Comparison of ENCODE assay signal across 8 mouse cellular contexts in the genomic region with DNA sequence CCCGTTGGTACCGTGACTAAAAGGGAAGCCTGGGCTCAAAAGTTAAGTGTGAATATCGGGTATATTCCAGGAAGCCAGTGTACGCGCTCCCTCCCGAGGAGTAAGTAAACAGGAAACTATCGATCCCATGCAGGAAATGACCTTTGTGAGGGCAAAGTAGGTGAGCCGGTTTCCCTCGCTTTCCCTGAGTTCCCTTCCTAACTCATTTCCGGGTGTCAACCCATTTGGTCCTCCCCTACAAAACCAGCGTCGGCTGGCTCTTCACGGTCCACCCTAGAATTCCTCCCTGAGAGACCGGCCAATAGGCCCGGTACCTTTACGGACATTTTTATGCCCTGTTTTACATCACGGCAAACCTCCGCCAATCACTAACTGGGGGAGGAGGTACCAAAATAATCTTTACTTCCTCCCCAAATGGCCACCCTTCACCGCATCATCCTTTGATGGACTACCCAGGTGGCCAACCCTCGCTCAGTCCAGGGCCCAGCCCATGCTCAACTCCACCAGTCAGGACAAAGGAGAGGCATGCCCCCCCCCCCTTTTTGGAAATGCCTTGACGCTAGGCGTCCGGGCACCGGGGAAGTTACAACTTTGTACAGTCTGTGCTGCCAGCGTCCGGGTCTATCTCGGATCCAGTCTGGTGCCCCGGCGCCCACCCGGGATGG. TPM values are rescaled to one million over a fixed set of nuclear protein-coding genes. Genes with fewer than 3 reads are reported as not detected.
DNase-seq lines count a peak whose midpoint lies in the region; ATAC-seq and TF ChIP-seq lines count a peak whose summit lies in the region.

No protein-coding gene starts in this region.

- H3K4me3 ChIP-seq in gastrocnemius, adult 2 months: peak overlapping the region; percentile 99
- peak overlapping the region; percentile 93 for H3K4me3 ChIP-seq in megakaryocyte, embryonic 14.5 days (replicated peaks)

- peak overlapping the region; percentile 100 for H3K27ac ChIP-seq in gastrocnemius, adult 2 months

- TF ChIP-seq CTCF in gastrocnemius, adult 2 months (IDR thresholded peaks at IDR 0.05): no peak

- H3K27me3 ChIP-seq in megakaryocyte, embryonic 14.5 days (replicated peaks): no peaks in the 10 kb centered on the region

- DNase-seq in ZHBTc4 (ENCODE audit: low read depth, low spot score): peak; percentile 99
- peak; percentile 98 for DNase-seq in gastrocnemius, adult 2 months
- DNase-seq in hindlimb bud, embryonic 11.5 days (ENCODE audit: extremely low spot score, low read depth, low spot score): peak; percentile 96
- peak; percentile 85 to 99 for DNase-seq in left cerebral cortex, adult 8-10 months (ENCODE audit: low spot score in 2 of 2)
- DNase-seq in right cerebral cortex, postnatal 10 days (ENCODE audit: low spot score in 2 of 2): peak; percentile 99 to 100
- DNase-seq in urinary bladder, postnatal 25 days (ENCODE audit: low spot score): peak; percentile 89

- H3K36me3 ChIP-seq in megakaryocyte, embryonic 14.5 days (replicated peaks; ENCODE audit: low read length): no peaks in the 10 kb centered on the region

- intact Hi-C loops in gastrocnemius, adult 2 months (cut with DNase I): loop anchor here (1.0 to 2.0 kb wide), 2 partner anchors 9 to 64 kb away; a partner anchor contains a TSS

- ATAC-seq in common myeloid progenitor, adult 5-6 weeks (replicated peaks; ENCODE audit: low read depth, poor library complexity, severe bottlenecking): peak; percentile 88

- no peaks in the 10 kb centered on the region for H3K9me3 ChIP-seq in megakaryocyte, embryonic 14.5 days

- peaks cover 38% of the 10 kb centered on the region for H3K4me1 ChIP-seq in megakaryocyte, embryonic 14.5 days

RNA-seq across cellular contexts. Expression of a gene that starts 9.0 kb away (rescaled TPM):
- total RNA-seq in common myeloid progenitor, adult 5-6 weeks (2017): 6.4 and 6.7 TPM in 2 replicates
- 10 to 100 TPM; 26.4 to 29.1 TPM for total RNA-seq in gastrocnemius, adult 2 months (2021)
- total RNA-seq in left cerebral cortex, adult 8-10 months (2022): 10 to 100 TPM; 27.5 to 28.4 (median 28.0) TPM
- 7.7 and 9.2 TPM in 2 replicates for polyA plus RNA-seq in megakaryocyte, embryonic 14.5 days (2012; ENCODE audit: insufficient read depth, low replicate concordance)

RNA-seq across cellular contexts. Expression of a gene that starts 9.3 kb away (rescaled TPM):
- total RNA-seq in common myeloid progenitor, adult 5-6 weeks (2017): 21.6 and 24.4 TPM in 2 replicates
- 1 to 10 TPM; 1.7 to 7.6 TPM for total RNA-seq in gastrocnemius, adult 2 months (2021)
- 100 to 1,000 TPM in 3 of 4 experiments, 10 to 100 TPM in 1; 95.5 to 112 (median 107) TPM for total RNA-seq in left cerebral cortex, adult 8-10 months (2022)
- polyA plus RNA-seq in megakaryocyte, embryonic 14.5 days (2012; ENCODE audit: insufficient read depth, low replicate concordance): 188 and 291 TPM in 2 replicates

RNA-seq across cellular contexts. Expression of a gene that starts 45.2 kb away (rescaled TPM):
- not detected in 2 replicates for total RNA-seq in common myeloid progenitor, adult 5-6 weeks (2017)
- total RNA-seq in gastrocnemius, adult 2 months (2021): under 1 TPM; 0.41 to 0.67 TPM
- total RNA-seq in left cerebral cortex, adult 8-10 months (2022): 1 to 10 TPM in 3 of 4 experiments, under 1 TPM in 1; 0.78 to 6.1 (median 2.8) TPM
- polyA plus RNA-seq in megakaryocyte, embryonic 14.5 days (2012; ENCODE audit: insufficient read depth, low replicate concordance): 0.50 and 2.6 TPM in 2 replicates

Comparison
In these comparisons a context has a peak if more than half of its experiments do, and no peak if none do; other contexts are left out.
1. Peak in every context shown above with its lines: DNase-seq, ATAC-seq, H3K4me3 ChIP-seq and H3K27ac ChIP-seq.